Mouse (Mus musculus) thymus, adult 18-20 months (tissue): ENCODE data around the gene Agtr1a.
A peak's percentile ranks its signal among the peaks of the same experiment; 100 is the strongest.

Source experiments
- DNase-seq, 2 experiments: peaks; one replicate each; pipeline ENCODE4 v3.0.0; 2022; ENCODE audit warnings: mixed read lengths in 2 of 2

Gene Agtr1a

GRCm38 (mm10) chr13:30336148-30336801 lies at the start of gene Agtr1a:
Agtr1a (plus strand) TSS chr13:30336441.
- DNase-seq: no peak

DNA sequence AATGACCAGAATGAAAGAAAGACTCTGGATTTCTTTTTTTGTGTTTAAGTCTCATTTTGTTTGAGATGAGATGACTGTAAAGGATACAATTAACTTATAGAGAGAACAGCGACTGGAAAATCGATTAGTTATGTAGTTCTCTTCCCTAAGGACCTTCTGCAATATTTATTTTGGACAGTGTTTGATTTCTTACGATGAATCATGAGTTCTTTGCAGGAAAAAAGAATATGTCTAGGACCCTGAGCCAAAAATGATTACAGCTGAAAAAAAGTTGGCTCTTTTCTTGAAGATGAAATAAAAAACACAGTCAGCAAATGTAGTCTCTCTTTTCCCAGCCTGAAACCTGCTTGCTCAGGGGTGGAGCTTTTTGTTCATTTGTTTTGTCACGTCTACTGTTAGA lies 26.0 kb upstream of the Agtr1a start:
- DNase-seq: no peak

DNA sequence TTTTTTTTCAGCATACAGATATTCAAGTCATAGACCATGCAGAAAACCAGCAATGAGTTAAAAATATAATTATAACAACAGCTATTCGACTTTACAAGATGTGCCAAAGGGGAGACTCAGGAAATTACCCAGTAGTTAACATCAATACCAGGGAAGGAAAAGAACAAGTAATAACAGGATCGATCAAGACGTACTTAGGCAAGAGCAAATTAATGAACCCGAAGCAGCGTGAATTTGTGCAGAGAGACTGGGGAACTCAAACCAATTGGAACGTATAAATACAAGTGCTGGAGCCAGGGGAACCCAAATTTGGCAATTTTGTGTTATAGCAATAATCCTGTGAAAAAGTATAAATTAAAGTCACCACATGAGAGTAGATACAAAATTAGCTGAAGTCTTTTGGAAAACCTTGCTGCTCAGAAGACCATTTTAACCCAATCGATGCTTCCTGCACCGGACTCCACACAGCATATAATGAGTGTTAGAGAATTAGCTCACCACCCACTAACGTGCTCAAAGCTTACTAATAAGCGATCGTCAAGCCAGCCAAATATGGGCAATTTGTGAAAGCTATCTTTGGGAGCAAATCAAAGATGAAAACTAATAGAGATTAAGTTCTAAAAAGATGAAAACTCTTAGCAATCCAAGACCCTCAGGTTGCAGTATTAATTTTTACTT lies 11.4 kb upstream of the Agtr1a start:
- DNase-seq: no peak

GRCm38 (mm10) chr13:30331061-30331460 lies 5.2 kb upstream of the Agtr1a start:
- DNase-seq: no peak

GRCm38 (mm10) chr13:30331851-30332250 lies 4.4 kb upstream of the Agtr1a start:
- no peak for DNase-seq

- DNase-seq: no peak
Measured at GRCm38 (mm10) chr13:30332581-30332980, 3.7 kb upstream of the Agtr1a start.

- no peak for DNase-seq
Measured at GRCm38 (mm10) chr13:30334667-30335066, 1.6 kb upstream of the Agtr1a start.

- no peak for DNase-seq
Measured at GRCm38 (mm10) chr13:30336913-30337312, 672 bp downstream of the Agtr1a start.

DNA sequence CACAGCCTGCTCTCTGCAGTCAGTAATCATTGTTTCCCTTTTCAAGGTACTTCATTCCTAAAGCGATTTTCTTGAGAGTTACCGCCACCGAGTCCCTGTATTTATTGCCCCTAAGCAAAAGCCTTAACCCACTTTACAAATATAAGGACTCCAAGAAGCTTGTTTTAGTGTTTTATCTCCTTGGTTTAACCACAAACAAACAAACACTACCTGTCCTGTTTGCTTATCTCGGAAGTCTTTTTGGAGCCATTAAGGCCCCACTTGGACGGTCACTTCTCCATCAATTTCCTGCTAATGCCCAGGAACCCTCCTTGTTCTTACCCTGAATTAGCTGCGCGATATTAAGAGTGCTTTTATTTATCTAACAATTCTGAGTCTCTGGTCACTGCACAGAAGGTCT lies 1.4 kb downstream of the Agtr1a start:
- no peak for DNase-seq

DNA sequence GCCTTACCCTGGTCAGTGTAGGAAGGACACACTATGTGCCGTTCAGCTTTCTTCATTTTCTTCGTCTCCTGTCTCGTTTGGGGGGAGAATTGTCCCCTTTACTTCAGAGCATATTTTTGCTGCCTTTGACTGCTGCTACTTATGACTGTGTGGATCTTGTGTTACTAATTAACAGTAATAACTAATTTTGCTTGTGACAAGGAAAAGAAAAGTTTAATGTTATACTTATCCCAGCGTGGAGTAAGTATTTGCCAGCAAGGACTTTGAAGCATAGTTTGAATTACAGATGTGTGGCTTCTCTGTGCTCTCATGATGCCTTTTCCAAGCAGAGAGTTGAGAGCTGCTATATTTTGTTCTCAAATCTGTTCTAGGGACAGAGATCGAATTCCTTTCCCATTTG lies 2.3 kb downstream of the Agtr1a start:
- no peak for DNase-seq

- no peak for DNase-seq
Measured at GRCm38 (mm10) chr13:30339927-30340326, 3.7 kb downstream of the Agtr1a start.

GRCm38 (mm10) chr13:30341987-30342898 lies 6.0 kb downstream of the Agtr1a start:
- DNase-seq: no peak

DNA sequence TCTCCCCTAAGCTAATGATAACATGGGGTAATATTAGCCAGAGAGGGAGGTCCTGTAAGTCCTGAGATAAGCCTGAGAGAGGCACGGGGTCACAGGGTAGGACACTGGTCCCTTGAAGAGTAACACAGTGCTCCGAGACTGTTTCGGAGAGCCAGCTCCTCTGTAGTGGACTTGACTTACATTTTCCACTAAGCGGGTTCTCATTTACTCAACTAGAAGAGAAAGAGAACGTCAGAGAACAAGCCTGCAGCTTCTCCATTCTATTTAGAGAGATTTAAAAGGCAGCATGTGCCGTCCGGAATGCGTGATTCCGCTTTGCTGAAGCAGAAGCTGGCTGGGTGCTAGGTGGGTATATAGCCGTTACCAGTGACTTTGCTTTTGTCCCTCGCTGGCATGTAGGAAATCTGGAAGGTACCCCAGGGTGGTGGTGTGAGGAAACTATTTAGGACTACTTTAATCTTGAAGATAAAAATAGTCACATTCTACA lies 9.2 kb downstream of the Agtr1a start:
- DNase-seq: no peak

DNA sequence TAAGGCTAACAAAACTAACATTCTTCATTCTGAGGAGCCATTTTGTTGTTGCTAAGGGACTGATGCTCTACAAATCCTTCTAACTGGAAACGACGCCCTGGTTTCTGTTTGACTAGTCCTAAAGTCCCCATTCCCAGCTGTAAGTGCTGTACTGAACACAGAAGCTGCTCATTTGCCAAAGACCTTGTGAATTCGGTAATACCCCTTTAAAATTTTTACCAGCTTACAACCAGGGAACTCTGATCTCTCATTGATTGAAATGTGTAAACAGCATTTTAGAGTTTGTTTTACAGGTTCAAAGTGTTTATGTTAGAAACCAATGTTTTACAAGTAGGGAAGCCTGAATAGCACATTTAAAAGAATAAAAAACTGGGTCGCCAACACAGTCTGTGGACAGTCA lies 10.6 kb downstream of the Agtr1a start:
- no peak for DNase-seq

- no peak for DNase-seq
Measured at GRCm38 (mm10) chr13:30348306-30348705, 12.1 kb downstream of the Agtr1a start.

DNA sequence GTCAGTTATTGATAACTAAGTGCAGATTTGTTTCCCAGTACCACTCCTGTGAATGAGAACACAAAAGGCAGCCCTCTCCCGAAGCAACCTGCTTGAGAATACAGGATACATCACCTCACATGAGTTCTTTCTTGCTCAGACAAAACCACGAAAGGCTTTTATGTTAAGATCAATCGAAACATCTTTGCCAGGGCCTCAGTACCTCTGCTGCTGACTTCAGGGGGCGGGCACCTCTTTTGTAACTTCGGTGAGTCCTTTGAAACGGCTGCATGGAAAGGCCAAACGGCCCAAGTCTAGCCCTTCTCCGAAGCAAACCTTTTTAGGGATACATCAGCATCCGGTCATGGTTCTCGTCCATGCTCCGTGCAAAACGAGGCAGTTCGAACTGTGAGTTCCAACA lies 15.7 kb downstream of the Agtr1a start:
- DNase-seq: peak in 1 of 2 experiments; percentile 8

DNA sequence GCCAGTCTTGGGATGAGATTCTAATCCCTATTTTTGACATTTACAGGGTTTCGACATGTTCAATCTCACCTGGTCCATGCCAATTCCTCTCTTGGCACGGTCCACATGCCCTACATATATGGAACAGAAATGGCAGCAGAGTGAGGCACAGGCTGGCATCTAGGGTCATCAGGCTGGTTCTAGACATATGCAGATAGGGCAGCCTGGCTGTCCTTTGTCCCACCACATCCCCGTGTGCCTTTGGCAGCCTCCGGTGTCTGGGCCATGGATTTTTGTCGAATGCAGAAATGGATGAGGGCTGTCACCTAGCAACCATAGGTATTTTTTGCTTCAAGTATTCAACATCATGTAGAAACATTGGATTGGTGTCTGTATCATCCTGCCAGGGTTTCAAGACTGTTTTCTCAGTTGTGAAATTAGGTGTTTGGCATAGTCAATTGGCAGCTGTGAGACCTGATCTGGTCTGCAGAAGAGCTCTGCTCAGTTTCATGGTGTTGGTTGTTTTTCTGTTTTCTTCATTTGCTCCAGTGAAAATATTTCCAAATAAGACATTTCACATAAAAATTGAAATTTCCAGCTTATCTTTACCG lies 18.8 kb downstream of the Agtr1a start:
- no peak for DNase-seq

DNA sequence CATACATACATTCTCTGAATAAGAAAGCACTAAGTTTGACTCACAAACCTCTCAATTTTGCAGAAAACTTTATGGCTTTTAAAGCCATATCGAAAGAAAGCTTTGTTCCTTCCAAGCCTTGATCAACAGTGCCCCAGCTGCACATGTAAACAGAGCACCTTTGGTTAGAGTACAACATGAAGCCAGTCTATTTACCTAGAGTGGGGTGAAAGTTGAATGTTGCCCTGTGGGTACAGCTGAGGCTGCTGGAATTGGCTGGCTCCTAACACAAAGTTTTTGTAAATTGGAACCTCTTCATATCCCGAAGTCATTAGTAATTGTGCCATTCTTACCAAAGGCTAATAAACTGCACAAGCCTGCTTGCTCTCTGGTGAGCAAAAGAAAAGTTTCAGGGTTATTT lies 19.7 kb downstream of the Agtr1a start:
- no peak for DNase-seq

DNA sequence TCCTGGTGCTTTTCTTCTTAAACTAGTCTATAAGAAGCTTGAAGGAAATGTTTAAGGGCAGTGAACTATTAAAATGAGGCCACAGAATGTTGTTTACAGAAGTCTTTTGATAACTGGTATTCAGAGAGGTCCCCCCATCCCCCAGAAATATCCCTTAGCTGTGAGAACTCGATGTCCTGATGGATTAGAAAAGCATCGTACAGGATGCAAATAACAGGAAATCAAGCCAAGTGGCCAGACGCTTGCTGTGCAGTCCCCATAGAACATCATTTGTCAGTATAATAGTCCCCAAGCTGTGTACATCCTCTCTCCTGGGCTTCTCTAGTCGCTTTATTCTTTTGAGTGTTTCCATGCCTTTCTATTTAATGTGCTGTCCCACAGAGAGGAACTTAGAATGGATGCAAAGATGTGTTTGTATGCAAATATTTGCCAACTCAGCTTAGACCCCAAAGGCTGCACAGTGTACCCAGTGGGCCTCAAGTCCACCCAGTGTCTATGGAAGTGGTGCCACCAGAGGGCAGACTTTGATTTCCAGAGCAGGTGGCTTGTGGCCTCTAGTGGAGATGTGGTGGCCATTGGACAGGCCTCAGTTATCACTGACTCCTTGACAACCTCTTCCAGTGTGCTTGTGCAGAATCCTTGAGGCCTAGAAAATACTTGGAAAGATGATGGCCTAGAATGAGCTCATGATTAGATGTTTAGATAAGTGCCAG lies 22.4 kb downstream of the Agtr1a start:
- no peak for DNase-seq

DNA sequence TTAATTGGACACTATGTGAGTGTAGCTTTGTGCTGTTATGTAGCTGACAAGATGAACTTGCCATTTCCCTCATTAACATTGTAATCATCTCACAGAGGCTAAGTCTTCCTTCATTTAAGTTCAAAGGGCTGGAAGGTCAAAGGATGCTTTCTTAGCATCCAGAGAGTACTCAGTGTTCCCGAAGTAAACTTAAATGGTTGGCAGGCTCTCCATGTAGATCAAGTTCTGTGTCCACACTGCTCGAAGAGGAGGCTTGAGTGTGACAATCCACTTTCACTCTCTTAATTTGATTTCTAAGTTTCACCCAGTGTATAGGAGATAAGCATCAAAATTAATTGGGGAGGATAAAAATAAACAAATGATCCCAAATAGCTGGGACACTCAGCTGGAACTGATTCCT lies 23.6 kb downstream of the Agtr1a start:
- no peak for DNase-seq

- DNase-seq: no peak
Measured at GRCm38 (mm10) chr13:30361002-30361401, 24.8 kb downstream of the Agtr1a start.

- DNase-seq: no peak
Measured at GRCm38 (mm10) chr13:30362048-30362447, 25.8 kb downstream of the Agtr1a start.
